Mouse (Mus musculus) intestine, embryonic 16.5 days (tissue): Measurements from ENCODE around the gene Stk33. TPM values are rescaled to one million over a fixed set of nuclear protein-coding genes. Genes with fewer than 3 reads are reported as not detected.
"Not testable (repeated sequence)": the region's sequence is repeated elsewhere in the genome, so short reads cannot be mapped to it uniquely, and the experiment has no call there.

Experiments
- ATAC-seq: fragments of 200-750 bp; cut with Nextera tagmentation; 2 replicates; pipeline ENCODE4 v1.8.0; 2017; ENCODE audit warnings: moderate TSS enrichment, moderate library complexity
- H3K27ac ChIP-seq: fragments of 300-500 bp; sonication (generic); 2 replicates; pipeline ENCODE4 v1.5.1; 2014; ENCODE audit warnings: mild to moderate bottlenecking, low read length
- H3K27me3 ChIP-seq: fragments of 300-500 bp; sonication (generic); replicated peaks from 2 replicates; pipeline ENCODE4 v1.6.1; 2014; ENCODE audit warnings: low read length, control low read depth, mixed read lengths; ENCODE audit not compliant: control insufficient read depth, insufficient read depth
- H3K36me3 ChIP-seq: fragments of 300-500 bp; sonication (generic); 2 replicates; pipeline ENCODE4 v1.6.1; 2014; ENCODE audit warnings: low read length, control low read depth; ENCODE audit not compliant: control insufficient read depth, insufficient read depth
- H3K4me1 ChIP-seq: fragments of 300-500 bp; sonication (generic); 2 replicates; pipeline ENCODE4 v1.6.1; 2014; ENCODE audit warnings: low read length, control low read depth, mixed read lengths; ENCODE audit not compliant: control insufficient read depth, insufficient read depth
- H3K4me2 ChIP-seq: fragments of 300-500 bp; sonication (generic); 2 replicates; pipeline ENCODE4 v1.6.1; 2014; ENCODE audit warnings: low read depth, low read length, control low read depth
- H3K4me3 ChIP-seq: fragments of 300-500 bp; sonication (generic); 2 replicates; pipeline ENCODE4 v1.5.1; 2014; ENCODE audit warnings: mild to moderate bottlenecking, low read length
- H3K9ac ChIP-seq: fragments of 300-500 bp; sonication (generic); 2 replicates; pipeline ENCODE4 v1.6.1; 2014; ENCODE audit warnings: low read depth, low read length
- H3K9me3 ChIP-seq: fragments of 300-500 bp; sonication (generic); 2 replicates; pipeline ENCODE4 v1.6.1; 2016; ENCODE audit warnings: low read length, control low read depth; ENCODE audit not compliant: control insufficient read depth
- WGBS: fragments of 180-500 bp; shearing (Covaris S2); extraction: QIAGEN DNeasy Blood & Tissue Kit; methylation state at CpG from one replicate; pipeline ENCODE4 v1.1.7; 2014; 5-methylcytosine and 5-hydroxymethylcytosine counted together
- polyA plus RNA-seq: library from polyadenylated mRNA; unstranded; fragments of >200 nt; fragmentation: Nextera tagmentation; extraction: Ambion mirVana; gene quantifications from 2 replicates; pipeline ENCODE4 v1.2.1, GENCODE M21; 2015

The Stk33 gene
- polyA plus RNA-seq, 1 experiment from 2014 or later, result 0.51 TPM

DNA sequence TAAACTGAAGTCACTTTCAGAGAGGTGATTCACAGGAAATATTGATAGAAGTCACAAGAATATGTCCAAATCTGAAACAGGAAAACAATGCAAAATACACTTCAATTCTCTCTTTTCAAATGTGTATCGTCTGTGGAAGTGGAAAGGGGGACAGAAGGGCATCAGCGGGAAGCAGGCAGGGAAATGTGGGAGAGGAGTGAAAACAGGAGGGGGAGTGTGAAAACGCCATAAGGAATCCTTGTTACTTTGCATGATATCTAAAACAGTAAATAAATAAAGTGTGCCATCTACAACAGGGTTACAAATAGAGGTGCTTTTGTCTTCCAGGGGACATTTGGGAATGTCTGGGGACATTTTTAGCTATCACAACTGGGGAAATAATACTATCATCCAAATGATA lies 39.6 kb downstream of the Stk33 start:
- Histone ChIP-seq H3K9ac (no peak overlapping the region), H3K4me1 (no peaks in the 10 kb centered on the region), H3K9me3 (no peaks in the 10 kb centered on the region), H3K36me3 (no peaks in the 10 kb centered on the region), H3K4me2 (no peak overlapping the region), H3K27ac (no peak overlapping the region), H3K27me3 (no peaks in the 10 kb centered on the region), H3K4me3 (no peak overlapping the region)
- no peak for ATAC-seq
- 66% methylated on average over 3 of the region's 3 CpGs for WGBS

DNA sequence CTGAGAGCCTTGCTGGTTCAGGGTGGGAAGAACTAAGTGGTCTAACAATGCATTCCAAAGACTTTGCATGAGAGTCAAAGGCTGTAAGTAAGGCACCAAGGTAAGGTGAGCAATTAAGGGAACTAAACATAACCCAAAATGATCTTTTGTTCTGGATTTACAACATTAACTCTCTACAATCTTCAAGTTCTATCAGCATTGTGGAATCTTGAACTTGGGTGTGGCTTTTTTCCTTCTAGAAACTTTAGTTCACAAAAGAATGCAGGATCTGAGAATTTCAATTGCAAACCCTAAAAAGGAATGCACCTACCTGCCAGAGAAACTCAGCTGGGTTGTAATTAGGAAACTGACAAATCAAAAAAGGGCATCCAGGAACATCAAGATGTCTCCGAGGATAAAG lies 57.8 kb downstream of the Stk33 start:
- H3K27ac ChIP-seq, result no peak overlapping the region
- no peaks in the 10 kb centered on the region for H3K27me3 ChIP-seq
- whole genome bisulfite sequencing, result 66% methylated on average over 1 of the region's 1 CpGs
- no peaks in the 10 kb centered on the region for H3K4me1 ChIP-seq
- H3K4me3 ChIP-seq, result no peak overlapping the region
- H3K9ac ChIP-seq, result no peak overlapping the region
- H3K9me3 ChIP-seq, result no peaks in the 10 kb centered on the region
- H3K36me3 ChIP-seq, result no peaks in the 10 kb centered on the region
- no peak for ATAC-seq
- no peak overlapping the region for H3K4me2 ChIP-seq

DNA sequence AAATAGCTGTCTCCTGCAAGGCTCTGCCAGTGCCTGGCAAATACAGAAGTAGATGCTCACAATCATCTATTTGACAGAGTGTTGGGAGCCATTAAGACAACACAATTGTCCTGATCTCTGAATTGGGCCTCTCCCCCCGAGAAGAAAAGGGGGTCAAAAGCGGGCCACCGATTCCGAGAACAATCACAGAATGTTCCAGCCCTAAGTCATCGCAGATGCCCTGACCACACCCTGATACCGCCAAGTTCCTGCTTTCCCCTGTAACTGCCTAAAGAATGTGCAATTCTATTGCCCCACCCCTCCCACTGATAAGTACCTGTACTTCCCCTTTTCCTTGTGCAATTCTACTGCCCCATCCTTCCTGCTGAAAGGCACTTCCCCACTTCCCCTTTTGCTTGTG lies 65.3 kb downstream of the Stk33 start:
- H3K27ac ChIP-seq, H3K9me3 ChIP-seq, H3K27me3 ChIP-seq, H3K9ac ChIP-seq, H3K4me1 ChIP-seq, H3K4me2 ChIP-seq, H3K4me3 ChIP-seq, ATAC-seq, H3K36me3 ChIP-seq: not testable (repeated sequence)
- WGBS, result 91% methylated on average over 6 of the region's 6 CpGs

DNA sequence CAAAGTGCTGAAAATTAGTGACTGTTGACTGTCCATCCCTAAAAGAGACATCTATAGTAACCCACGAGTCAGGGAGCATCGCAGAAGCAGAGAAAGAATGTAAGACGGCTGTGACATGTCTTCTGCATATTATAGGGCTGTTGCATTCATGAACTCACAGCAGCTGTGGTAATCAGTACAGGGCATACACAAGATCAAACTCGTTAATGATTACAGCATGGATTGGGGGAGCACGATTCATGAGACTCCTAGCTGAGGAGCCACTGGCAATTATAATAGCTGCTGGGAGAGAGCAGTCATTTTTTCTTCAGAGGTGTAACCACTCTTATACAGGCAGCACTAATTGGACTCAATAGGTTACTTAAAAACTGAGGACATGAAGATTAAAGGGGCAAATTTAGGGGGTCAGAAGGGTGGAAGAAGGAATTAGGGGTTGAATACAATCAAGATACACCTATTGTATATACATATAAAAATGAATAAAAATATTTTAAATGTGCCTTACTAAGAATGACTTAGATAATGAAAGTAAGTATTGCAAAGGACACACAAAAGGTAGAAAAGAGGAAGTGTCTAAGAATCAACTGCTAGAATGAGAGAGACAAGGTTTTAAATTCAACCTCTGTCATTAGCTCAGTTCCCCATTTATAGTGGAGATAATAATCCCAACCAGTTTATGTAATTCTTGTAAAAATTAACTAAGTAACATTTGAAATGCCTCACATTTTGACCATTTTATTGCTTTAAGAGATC lies 80.3 kb downstream of the Stk33 start:
- Histone ChIP-seq H3K36me3 (no peaks in the 10 kb centered on the region), H3K4me2 (no peak overlapping the region), H3K27me3 (no peaks in the 10 kb centered on the region), H3K27ac (no peak overlapping the region), H3K9ac (no peak overlapping the region), H3K4me1 (no peaks in the 10 kb centered on the region), H3K9me3 (no peaks in the 10 kb centered on the region), H3K4me3 (no peak overlapping the region)
- WGBS, result 71% methylated on average over 5 of the region's 5 CpGs
- no peak for ATAC-seq

DNA sequence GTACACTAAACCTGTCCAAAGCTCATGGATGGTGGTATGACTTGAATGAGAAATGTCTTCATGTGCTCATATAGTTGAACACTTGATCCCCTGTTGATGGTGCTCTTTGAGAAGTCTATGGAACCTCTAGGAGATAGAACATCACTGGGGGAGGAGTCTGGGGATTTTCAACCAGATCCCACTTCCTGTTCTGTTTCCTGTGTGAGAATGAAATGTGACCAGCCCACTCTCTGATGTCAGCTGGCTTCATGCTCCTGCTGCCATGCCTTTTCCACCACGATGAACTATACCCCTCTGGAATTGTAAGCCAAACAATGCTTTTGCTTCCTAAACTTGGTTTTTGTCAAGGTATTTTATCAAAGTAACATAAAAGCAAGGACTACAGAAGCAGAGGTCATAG lies 81.0 kb downstream of the Stk33 start:
- Histone ChIP-seq H3K27me3 (no peaks in the 10 kb centered on the region), H3K4me1 (no peaks in the 10 kb centered on the region), H3K9ac (no peak overlapping the region), H3K9me3 (no peaks in the 10 kb centered on the region), H3K4me3 (no peak overlapping the region), H3K27ac (no peak overlapping the region), H3K4me2 (no peak overlapping the region), H3K36me3 (no peaks in the 10 kb centered on the region)
- WGBS, result 51% methylated on average over 1 of the region's 1 CpGs
- ATAC-seq, result no peak

DNA sequence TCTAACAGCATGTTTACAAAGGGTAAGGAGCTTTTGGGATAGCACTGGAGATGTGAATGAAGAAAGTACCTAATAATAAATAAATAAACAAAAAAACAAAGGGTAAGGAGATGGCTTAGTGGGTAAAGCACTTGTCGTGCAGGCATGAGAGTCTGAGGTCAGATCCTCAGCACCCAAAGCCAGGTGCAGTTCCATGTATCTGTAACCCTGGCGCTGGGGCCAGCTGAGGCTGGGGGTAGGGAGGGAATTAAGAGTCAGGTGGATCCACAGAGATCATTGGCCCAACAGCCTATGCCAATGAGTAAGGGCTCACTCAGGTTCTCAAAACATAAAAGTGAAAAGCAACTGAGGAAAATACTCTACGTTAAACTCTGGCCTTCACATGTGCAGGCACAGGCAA lies 91.6 kb downstream of the Stk33 start:
- Histone ChIP-seq H3K9ac (no peak overlapping the region), H3K4me3 (no peak overlapping the region), H3K4me2 (no peak overlapping the region), H3K4me1 (no peaks in the 10 kb centered on the region), H3K9me3 (no peaks in the 10 kb centered on the region), H3K27me3 (no peaks in the 10 kb centered on the region), H3K27ac (no peak overlapping the region), H3K36me3 (no peaks in the 10 kb centered on the region)
- no peak for ATAC-seq
- 81% methylated on average over 3 of the region's 3 CpGs for WGBS

DNA sequence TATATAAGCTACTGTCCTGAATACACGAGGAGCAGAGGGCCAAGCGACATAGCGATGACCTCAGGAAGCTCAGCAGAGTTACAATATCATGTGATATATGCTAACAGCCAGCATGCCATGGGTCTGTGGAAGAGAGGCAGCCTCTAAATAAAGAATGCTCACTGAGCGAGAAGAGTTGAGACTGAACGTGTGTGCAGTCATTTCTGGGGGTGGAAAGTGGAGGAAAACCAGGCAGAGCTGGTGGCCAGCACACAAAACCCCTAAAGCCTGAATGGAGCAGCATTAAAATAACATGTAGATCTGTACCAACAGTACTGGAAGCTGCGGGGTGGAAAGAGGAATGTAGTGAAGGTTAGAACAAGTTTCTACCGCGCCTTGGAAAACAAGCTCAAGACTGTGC lies 107.2 kb downstream of the Stk33 start:
- no peaks in the 10 kb centered on the region for H3K4me1 ChIP-seq
- no peak overlapping the region for H3K9ac ChIP-seq
- ATAC-seq, result no peak
- H3K4me2 ChIP-seq, result no peak overlapping the region
- no peaks in the 10 kb centered on the region for H3K9me3 ChIP-seq
- no peaks in the 10 kb centered on the region for H3K36me3 ChIP-seq
- WGBS, result 83% methylated on average over 8 of the region's 8 CpGs
- H3K27ac ChIP-seq, result no peak overlapping the region
- H3K4me3 ChIP-seq, result no peak overlapping the region
- H3K27me3 ChIP-seq, result no peaks in the 10 kb centered on the region

DNA sequence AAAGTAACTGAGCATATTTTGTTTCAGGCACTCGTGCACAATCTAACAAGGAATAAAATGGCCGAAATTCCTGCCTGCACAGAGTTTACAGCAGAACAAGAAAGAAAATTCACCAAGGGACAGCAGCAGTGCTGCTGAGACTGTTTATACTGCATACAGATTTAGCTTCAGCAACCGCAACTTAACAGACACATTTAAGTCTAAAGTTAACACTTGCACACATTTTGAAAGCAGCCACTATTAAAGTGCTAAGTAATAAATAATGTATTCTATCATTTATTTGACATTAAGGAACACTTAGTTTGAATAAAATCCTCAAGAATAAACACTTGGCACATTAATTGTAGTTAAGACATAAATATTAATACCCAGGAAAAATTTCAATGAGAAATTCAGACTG lies 110.1 kb downstream of the Stk33 start:
- H3K4me3 ChIP-seq, result no peak overlapping the region
- H3K9ac ChIP-seq, result no peak overlapping the region
- no peak overlapping the region for H3K4me2 ChIP-seq
- 49% methylated on average over 3 of the region's 3 CpGs for WGBS
- ATAC-seq, result no peak
- no peaks in the 10 kb centered on the region for H3K36me3 ChIP-seq
- no peaks in the 10 kb centered on the region for H3K27me3 ChIP-seq
- H3K4me1 ChIP-seq, result no peaks in the 10 kb centered on the region
- no peaks in the 10 kb centered on the region for H3K9me3 ChIP-seq
- H3K27ac ChIP-seq, result no peak overlapping the region

DNA sequence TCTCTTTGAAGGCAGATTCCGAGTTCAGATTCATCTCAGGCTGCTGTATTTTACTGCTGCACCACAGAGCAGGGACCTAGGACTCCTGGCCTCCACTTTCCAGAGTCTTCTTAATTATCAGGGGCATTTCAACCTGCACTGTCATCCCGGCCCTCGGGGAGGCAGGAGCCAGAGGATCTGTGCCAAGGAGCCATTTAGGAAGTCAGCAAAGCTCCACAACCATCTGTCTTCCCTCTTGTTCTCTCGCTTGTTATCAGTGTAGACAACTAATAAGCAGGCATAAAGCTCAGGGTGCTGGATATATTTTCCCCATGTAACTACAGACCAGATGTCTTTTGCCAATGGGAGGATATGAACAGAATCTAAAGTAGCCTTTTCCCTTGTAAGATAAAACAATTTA lies 112.1 kb downstream of the Stk33 start:
- WGBS, result 60% methylated on average over 4 of the region's 4 CpGs
- Histone ChIP-seq H3K36me3 (no peaks in the 10 kb centered on the region), H3K4me2 (no peak overlapping the region), H3K9me3 (no peaks in the 10 kb centered on the region), H3K27ac (no peak overlapping the region), H3K4me1 (no peaks in the 10 kb centered on the region), H3K9ac (no peak overlapping the region), H3K4me3 (no peak overlapping the region), H3K27me3 (no peaks in the 10 kb centered on the region)
- no peak for ATAC-seq

DNA sequence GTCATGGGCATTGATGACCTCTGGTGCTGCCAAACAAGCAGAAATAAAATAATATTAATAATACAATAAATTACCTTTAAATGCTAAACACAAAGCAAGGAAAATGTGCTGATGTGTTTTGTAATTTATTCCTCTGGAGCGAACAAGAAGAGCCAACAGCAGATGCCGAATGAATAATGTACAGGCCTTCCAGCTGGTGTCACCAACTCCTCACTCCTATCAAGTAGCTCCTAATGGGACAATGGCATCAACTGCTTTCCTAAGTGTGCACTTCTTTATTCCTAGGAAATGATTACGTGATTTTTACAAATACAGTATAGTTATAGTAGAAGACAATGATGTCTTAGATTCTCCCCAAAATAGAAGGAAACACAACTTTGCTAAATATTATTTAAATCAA lies 113.2 kb downstream of the Stk33 start:
- H3K9ac ChIP-seq, result no peak overlapping the region
- no peak overlapping the region for H3K27ac ChIP-seq
- 86% methylated on average over 3 of the region's 3 CpGs for WGBS
- no peaks in the 10 kb centered on the region for H3K36me3 ChIP-seq
- H3K4me2 ChIP-seq, result no peak overlapping the region
- H3K4me1 ChIP-seq, result no peaks in the 10 kb centered on the region
- H3K27me3 ChIP-seq, result no peaks in the 10 kb centered on the region
- no peaks in the 10 kb centered on the region for H3K9me3 ChIP-seq
- H3K4me3 ChIP-seq, result no peak overlapping the region
- no peak for ATAC-seq
